Mouse (Mus musculus): ENCODE data around the gene Lpcat3. TPM values are rescaled to one million over a fixed set of nuclear protein-coding genes. Genes with fewer than 3 reads are reported as not detected.

The Lpcat3 gene
- polyA plus RNA-seq, 1 experiment from 2014 or later: 53.7 TPM

GRCm38 (mm10) chr6:124746296-124746605 is 83.4 kb downstream of the Lpcat3 start:
- Histone ChIP-seq H3K36me3 (ENCODE audit: control insufficient read depth, insufficient read depth, low read length) (peaks cover 45% of the 10 kb centered on the region), H3K27me3 (replicated peaks; ENCODE audit: control insufficient read depth, insufficient read depth, low read length) (no peaks in the 10 kb centered on the region), H3K9ac (ENCODE audit: low read depth, low read length) (peak overlapping the region; percentile 89), H3K4me2 (ENCODE audit: low read length) (peak overlapping the region; percentile 91), H3K4me3 (ENCODE audit: low read length) (peak overlapping the region; percentile 54), H3K4me1 (ENCODE audit: control insufficient read depth, insufficient read depth, low read depth, low read length) (peaks cover 22% of the 10 kb centered on the region), H3K9me3 (ENCODE audit: control insufficient read depth, low read length) (no peaks in the 10 kb centered on the region), H3K27ac (ENCODE audit: low read depth, low read length) (peak overlapping the region; percentile 87)
- 11% methylated on average over 8 of the region's 8 CpGs for WGBS
- ATAC-seq: peak; percentile 7

GRCm38 (mm10) chr6:124746654-124747632 is 84.1 kb downstream of the Lpcat3 start:
- WGBS: 86% methylated on average over 7 of the region's 7 CpGs
- peak overlapping the region; percentile 89 for H3K9ac ChIP-seq (ENCODE audit: low read depth, low read length)
- H3K4me3 ChIP-seq (ENCODE audit: low read length): peak overlapping the region; percentile 54
- no peaks in the 10 kb centered on the region for H3K27me3 ChIP-seq (replicated peaks; ENCODE audit: control insufficient read depth, insufficient read depth, low read length)
- H3K4me1 ChIP-seq (ENCODE audit: control insufficient read depth, insufficient read depth, low read depth, low read length): peaks cover 16% of the 10 kb centered on the region
- no peaks in the 10 kb centered on the region for H3K9me3 ChIP-seq (ENCODE audit: control insufficient read depth, low read length)
- ATAC-seq: no peak
- peaks cover 45% of the 10 kb centered on the region for H3K36me3 ChIP-seq (ENCODE audit: control insufficient read depth, insufficient read depth, low read length)
- peak overlapping the region; percentile 87 for H3K27ac ChIP-seq (ENCODE audit: low read depth, low read length)
- peak overlapping the region; percentile 91 for H3K4me2 ChIP-seq (ENCODE audit: low read length)

- no peaks in the 10 kb centered on the region for H3K9me3 ChIP-seq (ENCODE audit: control insufficient read depth, low read length)
- no peaks in the 10 kb centered on the region for H3K27me3 ChIP-seq (replicated peaks; ENCODE audit: control insufficient read depth, insufficient read depth, low read length)
- no peak overlapping the region for H3K4me3 ChIP-seq (ENCODE audit: low read length)
- no peak overlapping the region for H3K4me2 ChIP-seq (ENCODE audit: low read length)
- ATAC-seq: no peak
- 87% methylated on average over 8 of the region's 8 CpGs for WGBS
- H3K9ac ChIP-seq (ENCODE audit: low read depth, low read length): no peak overlapping the region
- peaks cover 28% of the 10 kb centered on the region for H3K36me3 ChIP-seq (ENCODE audit: control insufficient read depth, insufficient read depth, low read length)
- H3K4me1 ChIP-seq (ENCODE audit: control insufficient read depth, insufficient read depth, low read depth, low read length): peaks cover 30% of the 10 kb centered on the region
- no peak overlapping the region for H3K27ac ChIP-seq (ENCODE audit: low read depth, low read length)
Measured at GRCm38 (mm10) chr6:124750405-124750804, 87.6 kb downstream of the Lpcat3 start.

DNA sequence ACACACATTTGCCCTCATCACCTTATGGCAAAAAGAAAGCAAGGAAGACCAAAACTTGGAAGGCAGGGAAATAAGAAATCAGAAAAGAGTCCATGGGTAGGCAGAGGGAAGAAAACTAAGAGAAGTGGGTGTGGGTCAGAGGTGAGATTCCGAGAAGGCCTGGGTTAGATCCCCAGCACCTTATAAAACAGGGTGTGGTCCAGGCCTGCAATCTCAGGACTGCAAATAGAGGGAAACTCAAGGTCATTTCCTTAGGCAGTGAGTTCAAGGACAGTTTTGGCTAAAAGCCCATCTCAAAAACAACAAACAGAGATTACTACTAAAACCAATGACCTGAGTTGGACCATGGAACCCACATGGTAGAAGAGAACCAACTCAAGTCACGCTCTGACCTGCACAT is 91.0 kb downstream of the Lpcat3 start:
- no peak overlapping the region for H3K9ac ChIP-seq (ENCODE audit: low read depth, low read length)
- H3K4me1 ChIP-seq (ENCODE audit: control insufficient read depth, insufficient read depth, low read depth, low read length): peaks cover 31% of the 10 kb centered on the region
- peaks cover 7% of the 10 kb centered on the region; the same call in 1 of the 2 replicates for H3K36me3 ChIP-seq (ENCODE audit: control insufficient read depth, insufficient read depth, low read length)
- no peak overlapping the region for H3K4me3 ChIP-seq (ENCODE audit: low read length)
- peak overlapping the region; percentile 80; the same call in 1 of the 2 replicates for H3K4me2 ChIP-seq (ENCODE audit: low read length)
- H3K9me3 ChIP-seq (ENCODE audit: control insufficient read depth, low read length): no peaks in the 10 kb centered on the region
- WGBS: 94% methylated on average over 2 of the region's 2 CpGs
- ATAC-seq: no peak
- H3K27me3 ChIP-seq (replicated peaks; ENCODE audit: control insufficient read depth, insufficient read depth, low read length): no peaks in the 10 kb centered on the region
- no peak overlapping the region for H3K27ac ChIP-seq (ENCODE audit: low read depth, low read length)

MicroRNAs encoded within 50 kb of the gene (microRNA counts, 519-probe panel; counts per million panel counts)
- microRNA mmu-miR-141 (855 counts per million, percentile 4 among the panel's probes with 10 or more counts), microRNA mmu-miR-200c (1,977 counts per million, percentile 27 among the panel's probes with 10 or more counts)

Small RNA genes within 50 kb of the gene (microRNA-seq; reads per million reads assigned to microRNA genes)
- gene Mir141: 9.6 reads per million, percentile 26 among the genes with 10 or more reads in this experiment
- 46.7 reads per million, percentile 39 among the genes with 10 or more reads in this experiment for gene Mir200c

Other genes with a start within 250 kb of the Lpcat3 start
- 64.4 and 67.0 TPM in 2 replicates for gene Pex5, start 248.0 kb upstream of the Lpcat3 start, polyA plus RNA-seq (2015; fragmentation: Nextera tagmentation; extraction: Ambion mirVana)
- gene Clstn3, start 198.2 kb upstream of the Lpcat3 start, polyA plus RNA-seq (2015; fragmentation: Nextera tagmentation; extraction: Ambion mirVana): 174 and 180 TPM in 2 replicates
- gene C1rl, start 169.9 kb upstream of the Lpcat3 start, polyA plus RNA-seq (2015; fragmentation: Nextera tagmentation; extraction: Ambion mirVana): 0.26 and 0.39 TPM in 2 replicates
- 0.23 and 0.70 TPM in 2 replicates for gene C1ra, start 150.6 kb upstream of the Lpcat3 start, polyA plus RNA-seq (2015; fragmentation: Nextera tagmentation; extraction: Ambion mirVana)
- gene C1s1, start 120.7 kb upstream of the Lpcat3 start, polyA plus RNA-seq (2015; fragmentation: Nextera tagmentation; extraction: Ambion mirVana): 0.49 and 1.3 TPM in 2 replicates
- 0.09 TPM in 1 of 2 replicates, not detected in the other for gene C1rb, start 92.7 kb upstream of the Lpcat3 start, polyA plus RNA-seq (2015; fragmentation: Nextera tagmentation; extraction: Ambion mirVana)
- gene C1s2, start 26.9 kb upstream of the Lpcat3 start, polyA plus RNA-seq (2015; fragmentation: Nextera tagmentation; extraction: Ambion mirVana): 0.10 TPM in 1 of 2 replicates, not detected in the other
- gene Emg1, start 49.2 kb downstream of the Lpcat3 start, polyA plus RNA-seq (2015; fragmentation: Nextera tagmentation; extraction: Ambion mirVana): 104 and 108 TPM in 2 replicates
- 249 and 250 TPM in 2 replicates for gene Phb2, start 49.3 kb downstream of the Lpcat3 start, polyA plus RNA-seq (2015; fragmentation: Nextera tagmentation; extraction: Ambion mirVana)
- 4.8 and 4.9 TPM in 2 replicates for gene Ptpn6, start 75.7 kb downstream of the Lpcat3 start, polyA plus RNA-seq (2015; fragmentation: Nextera tagmentation; extraction: Ambion mirVana)
- gene Grcc10, start 78.3 kb downstream of the Lpcat3 start, polyA plus RNA-seq (2015; fragmentation: Nextera tagmentation; extraction: Ambion mirVana): 587 and 645 TPM in 2 replicates
- not detected in 2 replicates for gene Gm45234, start 93.0 kb downstream of the Lpcat3 start, polyA plus RNA-seq (2015; fragmentation: Nextera tagmentation; extraction: Ambion mirVana)
- 24.7 and 28.5 TPM in 2 replicates for gene Atn1, start 93.5 kb downstream of the Lpcat3 start, polyA plus RNA-seq (2015; fragmentation: Nextera tagmentation; extraction: Ambion mirVana)
- 192 and 210 TPM in 2 replicates for gene Eno2, start 106.6 kb downstream of the Lpcat3 start, polyA plus RNA-seq (2015; fragmentation: Nextera tagmentation; extraction: Ambion mirVana)
- gene Lrrc23, start 116.7 kb downstream of the Lpcat3 start, polyA plus RNA-seq (2015; fragmentation: Nextera tagmentation; extraction: Ambion mirVana): 4.0 and 5.3 TPM in 2 replicates
- 9.2 and 10.3 TPM in 2 replicates for gene Spsb2, start 145.6 kb downstream of the Lpcat3 start, polyA plus RNA-seq (2015; fragmentation: Nextera tagmentation; extraction: Ambion mirVana)
- gene Tpi1, start 151.3 kb downstream of the Lpcat3 start, polyA plus RNA-seq (2015; fragmentation: Nextera tagmentation; extraction: Ambion mirVana): 544 and 601 TPM in 2 replicates
- 220 and 232 TPM in 2 replicates for gene Usp5, start 166.5 kb downstream of the Lpcat3 start, polyA plus RNA-seq (2015; fragmentation: Nextera tagmentation; extraction: Ambion mirVana)
- 34.2 and 38.5 TPM in 2 replicates for gene Cdca3, start 166.5 kb downstream of the Lpcat3 start, polyA plus RNA-seq (2015; fragmentation: Nextera tagmentation; extraction: Ambion mirVana)
- gene Gnb3, start 177.2 kb downstream of the Lpcat3 start, polyA plus RNA-seq (2015; fragmentation: Nextera tagmentation; extraction: Ambion mirVana): 1.0 and 1.1 TPM in 2 replicates
- 7.5 and 16.2 TPM in 2 replicates for gene P3h3, start 194.7 kb downstream of the Lpcat3 start, polyA plus RNA-seq (2015; fragmentation: Nextera tagmentation; extraction: Ambion mirVana)
- gene Gpr162, start 201.0 kb downstream of the Lpcat3 start, polyA plus RNA-seq (2015; fragmentation: Nextera tagmentation; extraction: Ambion mirVana): 30.9 and 32.9 TPM in 2 replicates
- 0.26 and 0.27 TPM in 2 replicates for gene Cd4, start 225.2 kb downstream of the Lpcat3 start, polyA plus RNA-seq (2015; fragmentation: Nextera tagmentation; extraction: Ambion mirVana)
- 3.0 and 3.6 TPM in 2 replicates for gene Lag3, start 248.7 kb downstream of the Lpcat3 start, polyA plus RNA-seq (2015; fragmentation: Nextera tagmentation; extraction: Ambion mirVana)

All from hindbrain, embryonic 16.5 days (tissue).